Mouse (Mus musculus) E14TG2a.4 (cell line): Measurements from ENCODE around the gene Sbds.

ENCODE experiments used
- CTCF ChIP-seq: conservative IDR thresholded peaks from 2 replicates; pipeline ENCODE4 v1.5.1; 2014; ENCODE audit warnings: low read length
- NANOG ChIP-seq: IDR thresholded peaks from 2 replicates; pipeline ENCODE4 v1.6.1; 2014; ENCODE audit warnings: borderline replicate concordance, low read length, mixed read lengths
- POU5F1 ChIP-seq: IDR thresholded peaks from 2 replicates; pipeline ENCODE4 v1.6.1; 2014; ENCODE audit warnings: low read length, borderline replicate concordance

DNA sequence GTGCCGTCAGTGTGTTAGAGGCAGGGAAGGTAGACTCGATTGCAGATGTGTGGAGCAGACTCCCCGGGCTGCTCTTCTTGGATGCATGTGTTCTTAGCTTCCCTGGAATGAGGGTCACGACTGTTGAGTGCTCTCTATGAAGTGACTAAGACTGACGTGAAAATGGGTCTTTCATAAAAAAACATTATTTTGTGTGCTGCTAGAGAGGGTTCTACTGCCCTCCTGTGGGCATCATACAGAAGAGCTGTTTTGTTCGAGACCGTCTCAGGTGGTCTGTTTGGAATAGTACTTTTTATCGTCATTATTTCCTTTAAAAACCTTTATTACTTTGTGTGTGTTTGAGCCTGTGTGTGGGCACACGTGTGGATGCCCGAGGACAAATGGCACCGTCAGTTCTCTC is 8.1 kb upstream of the Sbds start:
- TF ChIP-seq CTCF (peak; percentile 28), POU5F1 (no peak), NANOG (no peak)
